Mouse (Mus musculus) thymus, adult 2 months (tissue): ENCODE data around the gene Rcsd1. TPM values are rescaled to one million over a fixed set of nuclear protein-coding genes. Genes with fewer than 3 reads are reported as not detected.

Experiments
- DNase-seq: peaks from one replicate; pipeline ENCODE4 v3.0.0; 2021
- H3K27ac ChIP-seq: fragments of 200-500 bp; 2 replicates; pipeline ENCODE4 v1.5.1; 2012; ENCODE audit warnings: low read length, control low read depth; ENCODE audit not compliant: control insufficient read depth, insufficient read depth
- H3K27me3 ChIP-seq: fragments of 200-500 bp; 2 replicates; pipeline ENCODE4 v1.6.1; 2012; ENCODE audit warnings: mild to moderate bottlenecking, low read length, moderate library complexity, mixed read lengths; ENCODE audit not compliant: control insufficient read depth, insufficient read depth
- H3K36me3 ChIP-seq: fragments of 200-500 bp; 2 replicates; pipeline ENCODE4 v1.6.1; 2012; ENCODE audit warnings: mild to moderate bottlenecking, low read length, moderate library complexity; ENCODE audit not compliant: control insufficient read depth, insufficient read depth
- H3K4me1 ChIP-seq: fragments of 200-500 bp; replicated peaks from 2 replicates; pipeline ENCODE4 v1.6.1; 2012; ENCODE audit warnings: low read length; ENCODE audit not compliant: control insufficient read depth, insufficient read depth
- H3K4me3 ChIP-seq: fragments of 200-500 bp; 2 replicates; pipeline ENCODE4 v1.5.1; 2012; ENCODE audit warnings: mild to moderate bottlenecking, low read length, control low read depth, moderate library complexity; ENCODE audit not compliant: control insufficient read depth, insufficient read depth
- CTCF ChIP-seq: fragments of 200-500 bp; IDR thresholded peaks from 2 replicates; pipeline ENCODE4 v1.5.1; 2012; ENCODE audit warnings: mild to moderate bottlenecking, control low read depth, low read length, moderate library complexity, borderline replicate concordance; ENCODE audit not compliant: control insufficient read depth, poor library complexity, insufficient read depth; ENCODE audit errors: extremely low read depth
- POLR2A ChIP-seq: fragments of 200-500 bp; IDR thresholded peaks from 2 replicates; pipeline ENCODE4 v1.6.1; 2012; ENCODE audit warnings: mild to moderate bottlenecking, low read length, control low read depth, moderate library complexity; ENCODE audit not compliant: control insufficient read depth, poor library complexity, insufficient read depth; ENCODE audit errors: extremely low read depth
- WGBS: fragments of 180-500 bp; shearing (Covaris S2); methylation state at CpG from one replicate; pipeline ENCODE4 v1.1.7; 2018; 5-methylcytosine and 5-hydroxymethylcytosine counted together
- polyA plus RNA-seq: library from polyadenylated mRNA; depleted of rRNA; stranded (reverse); fragments of >200 nt; gene quantifications from 2 replicates; pipeline ENCODE4 v1.2.3, GENCODE M21; 2012

Rcsd1 gene
- polyA plus RNA-seq, 1 experiment = 249 TPM

- DNase-seq = no peak
- WGBS = 89% methylated on average over 2 of the region's 2 CpGs
- no peaks in the 10 kb centered on the region for H3K4me1 ChIP-seq
- TF ChIP-seq CTCF (no peak), POLR2A (no peak)
- peaks cover 82% of the 10 kb centered on the region for H3K36me3 ChIP-seq
- no peak overlapping the region for H3K4me3 ChIP-seq
- H3K27ac ChIP-seq = no peak overlapping the region
- H3K27me3 ChIP-seq = no peaks in the 10 kb centered on the region
These were observed 57.0 kb downstream of the Rcsd1 start for GRCm38 (mm10) chr1:165652507-165652906.

- WGBS = 53% methylated on average over 5 of the region's 5 CpGs
- peaks cover 73% of the 10 kb centered on the region for H3K36me3 ChIP-seq
- no peak overlapping the region for H3K4me3 ChIP-seq
- H3K27ac ChIP-seq = no peak overlapping the region
- no peaks in the 10 kb centered on the region for H3K27me3 ChIP-seq
- no peaks in the 10 kb centered on the region for H3K4me1 ChIP-seq
- TF ChIP-seq CTCF = no peak
- no peak for TF ChIP-seq POLR2A
- DNase-seq = no peak
These were observed 58.4 kb downstream of the Rcsd1 start for GRCm38 (mm10) chr1:165651158-165651557.

DNA sequence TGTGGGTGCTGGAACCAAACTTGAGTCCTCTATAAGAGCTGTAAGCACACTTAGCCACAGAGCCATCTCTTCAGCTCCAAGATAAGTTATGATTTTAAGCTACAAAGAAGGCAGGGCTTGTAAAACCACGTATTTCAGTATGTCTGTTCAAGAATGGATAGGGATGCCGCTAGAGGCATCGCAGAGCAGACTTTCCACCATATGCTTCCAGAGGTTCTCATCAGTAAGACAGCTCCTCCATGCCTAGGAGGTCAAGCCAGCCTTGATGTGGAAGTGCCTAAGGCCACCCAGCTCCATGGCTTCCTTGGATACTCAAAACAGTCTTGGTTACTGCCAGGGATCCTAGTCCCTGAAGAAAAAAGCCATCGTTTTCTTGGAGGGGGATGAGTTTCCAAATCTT lies 64.5 kb downstream of the Rcsd1 start:
- 70% methylated on average over 4 of the region's 4 CpGs for WGBS
- no peak for DNase-seq
- H3K27me3 ChIP-seq = no peaks in the 10 kb centered on the region
- no peak for TF ChIP-seq POLR2A
- no peak for TF ChIP-seq CTCF
- peaks cover 20% of the 10 kb centered on the region for H3K36me3 ChIP-seq
- no peak overlapping the region for H3K27ac ChIP-seq
- no peak overlapping the region for H3K4me3 ChIP-seq
- peaks cover 4% of the 10 kb centered on the region; the same call in 1 of the 2 replicates for H3K4me1 ChIP-seq

DNA sequence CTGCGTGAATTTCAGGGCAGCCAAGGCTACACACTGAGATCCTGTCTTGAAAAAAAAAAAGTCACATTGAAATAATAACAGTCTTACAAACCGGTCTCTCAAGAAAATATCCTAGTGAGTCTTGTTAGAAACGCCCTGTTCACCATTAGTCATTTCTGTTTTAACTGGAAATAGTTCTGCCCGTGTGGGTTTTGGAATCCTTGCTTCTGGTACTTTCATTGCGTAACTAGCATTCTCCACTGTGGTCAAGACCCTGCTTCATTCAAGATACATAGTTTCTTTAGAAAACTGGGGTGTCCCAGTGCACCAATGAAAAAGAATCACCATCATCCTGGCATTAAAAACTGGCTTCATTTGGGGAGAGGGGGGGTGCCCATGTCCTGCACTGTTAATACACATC lies 65.8 kb downstream of the Rcsd1 start:
- TF ChIP-seq CTCF (no peak), POLR2A (no peak)
- no peak for DNase-seq
- Histone ChIP-seq H3K4me3 (no peak overlapping the region), H3K27ac (no peak overlapping the region), H3K36me3 (peaks cover 6% of the 10 kb centered on the region), H3K27me3 (no peaks in the 10 kb centered on the region), H3K4me1 (peaks cover 4% of the 10 kb centered on the region; the same call in 1 of the 2 replicates)
- WGBS = 72% methylated on average over 5 of the region's 5 CpGs

GRCm38 (mm10) chr1:165642780-165643311 lies 66.7 kb downstream of the Rcsd1 start:
- H3K36me3 ChIP-seq = no peaks in the 10 kb centered on the region
- no peak for DNase-seq
- H3K4me1 ChIP-seq = peaks cover 4% of the 10 kb centered on the region; the same call in 1 of the 2 replicates
- peak overlapping the region; percentile 83 for H3K4me3 ChIP-seq
- no peaks in the 10 kb centered on the region for H3K27me3 ChIP-seq
- no peak overlapping the region for H3K27ac ChIP-seq
- TF ChIP-seq POLR2A = no peak
- WGBS = 5% methylated on average over 16 of the region's 16 CpGs

GRCm38 (mm10) chr1:165641786-165642771 lies 67.5 kb downstream of the Rcsd1 start:
- WGBS = under 1% methylated on average over 75 of the region's 75 CpGs
- Histone ChIP-seq H3K4me3 (peak overlapping the region; percentile 83), H3K4me1 (peaks cover 4% of the 10 kb centered on the region; the same call in 1 of the 2 replicates), H3K36me3 (no peaks in the 10 kb centered on the region), H3K27me3 (no peaks in the 10 kb centered on the region), H3K27ac (no peak overlapping the region)
- no peak for TF ChIP-seq CTCF
- TF ChIP-seq POLR2A = peak; percentile 18; the same call in 1 of the 2 replicates
- DNase-seq = peak; percentile 82
